In the genomic region with DNA sequence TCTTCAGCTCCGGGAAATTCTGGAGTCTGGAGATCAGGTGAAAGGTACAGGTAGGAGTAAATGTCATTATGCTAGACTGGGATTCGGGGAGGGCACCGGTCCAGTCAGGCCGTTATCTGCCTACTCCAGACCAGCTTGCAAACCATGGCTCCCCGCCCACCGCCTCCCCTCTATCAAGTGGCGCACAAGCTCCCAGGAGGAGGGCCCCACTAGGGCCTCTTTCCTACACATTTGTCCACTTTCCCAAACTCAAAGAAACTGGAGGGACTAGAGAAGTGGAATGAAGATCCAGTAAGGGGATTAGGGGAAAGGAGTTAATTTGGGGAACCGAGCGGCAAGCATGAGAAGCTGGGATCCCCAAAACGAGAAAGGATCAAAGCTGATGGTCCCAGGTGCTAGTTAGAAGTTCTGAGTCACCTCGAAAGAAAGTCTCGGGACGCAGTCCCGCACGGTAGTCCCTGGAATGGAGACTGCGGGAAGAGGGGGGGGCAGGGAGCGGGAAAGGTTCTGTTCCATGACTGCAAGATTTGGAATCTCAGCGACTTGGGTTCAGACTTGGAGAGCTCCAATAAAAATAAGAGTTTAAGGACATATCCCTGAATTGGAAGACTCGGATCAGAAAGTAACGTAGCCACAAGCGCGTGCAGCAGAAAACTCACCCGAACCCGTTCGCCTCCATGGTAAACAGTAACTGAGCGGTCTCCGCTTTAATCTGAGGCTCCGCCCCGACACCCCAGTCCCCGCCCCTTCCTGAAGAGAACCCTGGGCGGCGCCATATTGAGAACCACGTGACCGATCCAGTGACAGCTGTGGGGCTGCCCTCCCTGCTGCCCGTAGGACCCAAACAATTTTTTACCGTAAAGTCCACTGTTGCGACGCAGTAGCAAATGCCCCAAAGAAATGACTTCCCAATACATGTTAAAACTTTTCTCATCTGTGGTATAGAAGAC, we compare ENCODE assay signal across 7 mouse cellular contexts. TPM values are rescaled to one million over a fixed set of nuclear protein-coding genes. Genes with fewer than 3 reads are reported as not detected.
DNase-seq lines count a peak whose midpoint lies in the region; ATAC-seq lines count a peak whose summit lies in the region.

TSS of gene Urod (minus strand) at position 742 of the 950 bp plus-strand sequence.

- no peaks in the 10 kb centered on the region for H3K36me3 ChIP-seq in embryonic facial prominence, embryonic 11.5 days (replicated peaks; ENCODE audit: control insufficient read depth, insufficient read depth, low read depth, low read length)
- H3K36me3 ChIP-seq in limb, embryonic 11.5 days (ENCODE audit: control insufficient read depth, insufficient read depth, low read length), result peaks cover 3% of the 10 kb centered on the region; the same call in 1 of the 2 replicates
- H3K36me3 ChIP-seq in midbrain, embryonic 14.5 days (ENCODE audit: control insufficient read depth, insufficient read depth, low read length), result peaks cover 17% of the 10 kb centered on the region

- H3K4me3 ChIP-seq in embryonic facial prominence, embryonic 11.5 days (ENCODE audit: low read depth, low read length), result peak within 1 kb of the TSS; percentile 96
- H3K4me3 ChIP-seq in limb, embryonic 11.5 days (ENCODE audit: low read depth, low read length), result peak within 1 kb of the TSS; percentile 98
- H3K4me3 ChIP-seq in midbrain, embryonic 14.5 days (replicated peaks; ENCODE audit: low read depth, low read length), result peak within 1 kb of the TSS; percentile 97

- WGBS in embryonic facial prominence, embryonic 11.5 days, result 2% methylated on average over 38 of the region's 38 CpGs
- 1% methylated on average over 38 of the region's 38 CpGs for WGBS in limb, embryonic 11.5 days
- WGBS in midbrain, embryonic 14.5 days, result 1% methylated on average over 38 of the region's 38 CpGs

- peak within 1 kb of the TSS; percentile 99 for H3K4me2 ChIP-seq in embryonic facial prominence, embryonic 11.5 days (ENCODE audit: low read depth, low read length)
- peak within 1 kb of the TSS; percentile 94 for H3K4me2 ChIP-seq in limb, embryonic 11.5 days (ENCODE audit: low read depth, severe bottlenecking)
- H3K4me2 ChIP-seq in midbrain, embryonic 14.5 days (ENCODE audit: low read length), result peak within 1 kb of the TSS; percentile 95

- peaks cover 5% of the 10 kb centered on the region; the same call in 1 of the 2 replicates for H3K4me1 ChIP-seq in embryonic facial prominence, embryonic 11.5 days (ENCODE audit: control insufficient read depth, insufficient read depth, low read length)
- peaks cover 9% of the 10 kb centered on the region for H3K4me1 ChIP-seq in limb, embryonic 11.5 days (ENCODE audit: control insufficient read depth, insufficient read depth, low read length)
- H3K4me1 ChIP-seq in midbrain, embryonic 14.5 days (ENCODE audit: control insufficient read depth, insufficient read depth, low read length), result peaks cover 16% of the 10 kb centered on the region

- peak; percentile 97 for DNase-seq in adrenal gland, postnatal 14 days
- DNase-seq in embryonic facial prominence, embryonic 11.5 days (ENCODE audit: low spot score), result peak; percentile 98
- peak; percentile 99 for DNase-seq in heart, adult 11 months
- peak; percentile 97 for DNase-seq in kidney, adult 18-20 months
- DNase-seq in limb, embryonic 11.5 days (ENCODE audit: low spot score), result peak; percentile 95
- peak; percentile 97 for DNase-seq in midbrain, embryonic 14.5 days
- peak; percentile 93 to 94 for DNase-seq in spleen, adult 18-20 months

- peak; percentile 66 for ATAC-seq in embryonic facial prominence, embryonic 11.5 days (replicated peaks; ENCODE audit: insufficient number of reproducible peaks, low FRiP score, low TSS enrichment, low read depth)
- peak; percentile 92 for ATAC-seq in limb, embryonic 11.5 days (ENCODE audit: insufficient number of reproducible peaks, low FRiP score, low TSS enrichment, low read depth)
- ATAC-seq in midbrain, embryonic 14.5 days (ENCODE audit: low FRiP score, low TSS enrichment), result peak; percentile 92

- H3K27me3 ChIP-seq in embryonic facial prominence, embryonic 11.5 days (ENCODE audit: control insufficient read depth, insufficient read depth, low read length), result no peaks in the 10 kb centered on the region
- H3K27me3 ChIP-seq in limb, embryonic 11.5 days (ENCODE audit: control insufficient read depth, insufficient read depth, low read length), result no peaks in the 10 kb centered on the region
- H3K27me3 ChIP-seq in midbrain, embryonic 14.5 days (ENCODE audit: control insufficient read depth, insufficient read depth, low read length), result no peaks in the 10 kb centered on the region

- H3K9ac ChIP-seq in embryonic facial prominence, embryonic 11.5 days (replicated peaks; ENCODE audit: low read length), result peak within 1 kb of the TSS; percentile 74
- peak within 1 kb of the TSS; percentile 63 for H3K9ac ChIP-seq in limb, embryonic 11.5 days (ENCODE audit: low read length)
- peak within 1 kb of the TSS; percentile 80 for H3K9ac ChIP-seq in midbrain, embryonic 14.5 days (replicated peaks; ENCODE audit: low read length)

- H3K9me3 ChIP-seq in embryonic facial prominence, embryonic 11.5 days (replicated peaks; ENCODE audit: control insufficient read depth, low read length), result no peaks in the 10 kb centered on the region
- no peaks in the 10 kb centered on the region for H3K9me3 ChIP-seq in limb, embryonic 11.5 days (ENCODE audit: control insufficient read depth, low read length)
- no peaks in the 10 kb centered on the region for H3K9me3 ChIP-seq in midbrain, embryonic 14.5 days (ENCODE audit: control insufficient read depth, low read length)

- H3K27ac ChIP-seq in embryonic facial prominence, embryonic 11.5 days (replicated peaks; ENCODE audit: low read depth, low read length), result peak within 1 kb of the TSS; percentile 35; the same call in 1 of the 2 replicates
- H3K27ac ChIP-seq in limb, embryonic 11.5 days (replicated peaks; ENCODE audit: low read depth, low read length), result 0 out of 2 replicates have a peak within 1 kb of the TSS, but pooled peaks have one; percentile 16
- peak within 1 kb of the TSS; percentile 83 for H3K27ac ChIP-seq in midbrain, embryonic 14.5 days (replicated peaks; ENCODE audit: low read depth, low read length)

RNA-seq across cellular contexts. Expression of gene Urod, which starts in this region (rescaled TPM):
- total RNA-seq in adrenal gland, postnatal 14 days (2021), result 121 and 129 TPM in 2 replicates
- polyA plus RNA-seq in embryonic facial prominence, embryonic 11.5 days (2014; fragmentation: Nextera tagmentation; extraction: Ambion mirVana), result 109 and 115 TPM in 2 replicates
- polyA plus RNA-seq in limb, embryonic 11.5 days (2014; fragmentation: Nextera tagmentation; extraction: Ambion mirVana), result 121 and 129 TPM in 2 replicates
- 48.6 and 54.8 TPM in 2 replicates for polyA plus RNA-seq in midbrain, embryonic 14.5 days (2014; fragmentation: Nextera tagmentation; extraction: Ambion mirVana)

Comparison
In these comparisons a context has a peak if more than half of its experiments do, and no peak if none do; other contexts are left out.
1. Peak in every context shown above with its lines: DNase-seq, ATAC-seq, H3K4me3 ChIP-seq and H3K27ac ChIP-seq.
2. H3K27ac ChIP-seq: peak in every context shown above with its lines; median percentile 83 in midbrain, embryonic 14.5 days; 35 in embryonic facial prominence, embryonic 11.5 days; 16 in limb, embryonic 11.5 days.